Mouse (Mus musculus): ENCODE data around the gene Capn1.

- no peak for TF ChIP-seq CTCF (IDR thresholded peaks at IDR 0.05 in 2 of 3, conservative IDR thresholded peaks at IDR 0.05 in 1 of 3; ENCODE audit: control insufficient read depth in 1 of 3, insufficient read depth in 1 of 3, low read depth in 2 of 3, low read length in 3 of 3, poor library complexity in 1 of 3, severe bottlenecking in 1 of 3)
- TF ChIP-seq EP300 (IDR thresholded peaks at IDR 0.05; ENCODE audit: low read depth in 1 of 2, low read length in 2 of 2) = no peak
- TF ChIP-seq ZNF384 (IDR thresholded peaks at IDR 0.05; ENCODE audit: low read depth, low read length) = no peak
- no peak for TF ChIP-seq CHD2 (IDR thresholded peaks at IDR 0.05; ENCODE audit: low read length)
- no peak for TF ChIP-seq HCFC1 (IDR thresholded peaks at IDR 0.05; ENCODE audit: low read depth, low read length)
- no peak for TF ChIP-seq MEF2A (IDR thresholded peaks at IDR 0.05; ENCODE audit: extremely low read depth, insufficient replicate concordance, low read depth, low read length, poor library complexity, severe bottlenecking)
- TF ChIP-seq RCOR1 (IDR thresholded peaks at IDR 0.05; ENCODE audit: low read depth, low read length) = no peak
- no peak for TF ChIP-seq ZC3H11A (IDR thresholded peaks at IDR 0.05; ENCODE audit: low read depth, low read length)
Measured at GRCm38 (mm10) chr19:6042293-6042692, 26.6 kb upstream of the Capn1 start.

All from MEL (cell line).